Mouse (Mus musculus) cortical plate, adult 2 months (tissue): ENCODE data around the gene Dido1.

ENCODE experiments used
- CTCF ChIP-seq: fragments of 200-500 bp; IDR thresholded peaks from 2 replicates; pipeline ENCODE4 v1.5.1; 2011; ENCODE audit warnings: mild to moderate bottlenecking, control low read depth, low read length; ENCODE audit not compliant: insufficient read depth; ENCODE audit errors: extremely low read depth
- POLR2A ChIP-seq: fragments of 200-500 bp; IDR thresholded peaks from 2 replicates; pipeline ENCODE4 v1.6.1; 2011; ENCODE audit warnings: mild to moderate bottlenecking, low read length, control low read depth; ENCODE audit not compliant: insufficient read depth; ENCODE audit errors: extremely low read depth

DNA sequence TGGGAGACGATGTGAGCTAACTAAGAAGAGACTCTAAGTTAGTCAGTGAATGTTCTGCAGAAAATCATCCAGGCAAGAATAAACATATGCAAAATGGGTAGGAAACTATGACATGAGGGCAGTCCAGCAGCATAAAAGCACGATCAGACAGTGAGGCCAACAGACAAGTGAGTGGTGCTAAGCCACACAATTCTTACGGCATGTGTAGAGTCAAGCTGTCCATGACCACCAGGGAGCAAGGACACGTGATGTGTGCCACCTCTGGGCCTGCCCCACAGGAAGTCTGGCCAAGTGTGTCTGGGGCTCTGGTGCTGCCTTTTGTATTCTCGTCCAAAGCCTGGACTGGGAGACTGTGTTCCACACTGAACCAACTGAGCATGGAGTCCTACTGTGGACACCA lies 20.0 kb downstream of the Dido1 start:
- TF ChIP-seq CTCF (no peak), POLR2A (no peak)
